Mouse (Mus musculus) embryo, embryonic 10 days (tissue): ENCODE data around the gene Rnf185.
A peak's percentile ranks its signal among the peaks of the same experiment; 100 is the strongest.

Experiments used
- DNase-seq: peaks from one replicate; pipeline ENCODE4 v3.0.0-alpha.2; 2015; ENCODE audit warnings: low spot score

The Rnf185 gene

DNA sequence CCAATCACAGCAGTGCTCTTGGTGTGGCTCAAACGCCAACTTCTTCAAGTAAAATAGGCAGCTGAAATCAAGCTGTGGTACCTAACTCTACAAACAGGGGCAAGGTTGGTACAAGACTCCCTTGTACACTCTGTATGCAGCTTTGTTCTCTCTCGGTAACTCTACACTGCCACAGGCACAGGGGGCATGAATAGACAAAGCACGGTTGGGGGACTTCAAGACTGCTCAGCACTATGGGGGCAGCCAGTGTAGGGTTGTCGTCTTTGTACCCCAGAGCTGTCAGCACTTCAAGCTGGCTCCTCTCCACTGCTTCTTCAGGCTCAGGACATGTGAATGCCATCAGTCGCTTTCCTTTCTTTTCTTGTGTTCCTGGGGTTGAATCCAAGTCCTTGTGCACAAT is 57.6 kb downstream of the Rnf185 start:
- no peak for DNase-seq

DNA sequence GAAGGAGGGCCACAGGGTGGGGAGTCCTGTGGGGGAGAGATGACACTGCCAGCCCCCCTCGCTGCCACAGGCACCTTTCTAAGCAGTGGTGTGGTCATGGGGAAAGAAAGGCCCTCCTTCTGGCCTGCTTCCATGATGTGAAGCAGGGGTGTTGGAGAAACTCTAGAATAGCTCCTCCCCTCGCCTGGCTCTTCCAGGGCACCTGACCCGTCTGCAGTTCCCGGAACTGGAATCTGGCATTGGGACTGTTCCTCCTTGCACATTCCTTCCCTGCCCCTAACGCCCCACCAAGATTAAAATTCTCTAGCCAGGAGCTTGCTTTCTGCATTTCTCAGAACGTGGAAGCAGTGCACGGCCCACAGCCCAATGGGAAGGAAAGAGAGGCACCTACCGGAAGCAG is 59.6 kb downstream of the Rnf185 start:
- no peak for DNase-seq

DNA sequence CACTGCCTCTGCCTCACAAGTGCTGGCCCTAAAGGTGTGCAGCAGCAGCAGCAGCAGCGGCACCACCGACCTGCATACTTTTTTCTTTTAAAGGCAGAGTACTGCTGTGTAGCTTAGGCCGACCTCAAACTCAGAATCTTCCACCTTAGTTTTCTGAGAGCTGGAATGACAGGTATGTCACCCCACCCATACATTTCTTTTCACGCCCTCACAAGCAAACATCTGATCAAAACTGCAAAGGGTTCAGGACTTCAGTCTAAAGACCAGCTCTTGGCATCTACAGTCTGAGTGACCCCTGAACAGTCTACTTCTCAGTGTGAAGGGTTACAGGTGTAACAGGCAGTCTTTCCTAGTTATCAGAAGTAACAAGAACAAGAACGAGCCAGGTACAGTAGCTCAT is 61.4 kb downstream of the Rnf185 start:
- no peak for DNase-seq

DNA sequence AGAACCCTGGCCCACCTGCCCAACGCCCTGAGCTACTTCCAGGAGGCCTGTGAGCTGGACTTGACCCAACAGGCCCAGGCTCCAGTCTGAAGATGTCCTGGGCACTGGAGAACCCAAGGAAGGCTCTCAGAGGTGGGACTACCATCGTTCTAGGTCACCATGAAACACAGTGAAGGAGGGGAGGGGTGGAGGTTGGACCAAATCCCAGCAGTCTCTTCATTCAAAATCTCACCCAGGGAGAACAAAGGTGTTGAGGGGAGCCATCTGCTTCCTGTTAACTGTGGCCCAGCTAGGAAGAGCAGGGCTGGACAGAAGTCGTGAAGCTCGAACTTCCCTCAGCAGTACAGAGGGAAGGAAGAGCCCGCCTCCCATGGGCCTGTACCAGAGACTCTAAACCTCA is 62.2 kb downstream of the Rnf185 start:
- DNase-seq: no peak

GRCm38 (mm10) chr11:3387482-3388196 is 64.5 kb downstream of the Rnf185 start:
- no peak for DNase-seq

DNA sequence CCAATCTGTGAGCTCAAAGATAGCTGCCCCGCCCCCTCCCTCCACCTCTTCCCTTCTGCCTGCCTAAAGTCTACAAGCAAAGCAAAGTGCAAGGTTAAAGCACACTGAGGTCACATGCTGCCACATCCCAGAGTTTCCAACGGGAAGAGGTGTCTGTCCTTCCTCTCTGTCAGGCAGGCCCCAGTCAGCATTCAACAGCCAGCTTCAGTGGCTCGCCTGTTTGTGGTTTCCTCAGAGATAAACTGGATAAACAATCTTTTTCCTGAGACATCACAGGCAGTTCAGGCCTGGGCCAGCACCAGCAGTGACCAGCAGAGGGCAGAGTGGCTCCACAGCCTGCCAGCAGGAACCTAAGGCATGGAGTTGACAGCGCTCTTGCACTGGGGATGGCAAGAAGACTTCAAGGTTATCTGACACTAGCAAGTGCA is 65.2 kb downstream of the Rnf185 start:
- peak; percentile 89 for DNase-seq

- DNase-seq: no peak
Observed at GRCm38 (mm10) chr11:3382602-3383594, 69.3 kb downstream of the Rnf185 start.

- DNase-seq: no peak
Observed at GRCm38 (mm10) chr11:3381148-3381814, 70.9 kb downstream of the Rnf185 start.

DNA sequence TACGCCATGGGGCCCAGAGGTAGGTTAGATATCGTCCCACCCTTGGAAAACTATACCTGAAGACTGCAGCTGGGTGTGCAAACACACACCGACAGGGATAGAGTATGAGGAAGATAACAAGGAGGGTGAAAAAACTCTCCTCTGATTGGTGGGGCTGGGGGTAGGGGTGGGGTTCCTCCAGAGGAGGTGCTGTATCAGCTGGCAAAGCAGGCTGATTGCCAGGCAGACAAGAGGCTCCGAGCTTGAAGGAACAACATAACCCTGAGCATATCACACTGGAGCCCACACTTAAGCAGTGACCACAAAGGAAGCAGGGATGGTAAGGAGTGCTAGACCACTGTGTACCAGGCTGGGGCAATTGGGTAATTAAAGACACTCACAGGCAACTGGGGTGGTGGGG is 72.7 kb downstream of the Rnf185 start:
- DNase-seq: no peak

GRCm38 (mm10) chr11:3374741-3375140 is 77.4 kb downstream of the Rnf185 start:
- DNase-seq: peak; percentile 35

GRCm38 (mm10) chr11:3374293-3374645 is 77.9 kb downstream of the Rnf185 start:
- peak; percentile 55 for DNase-seq

- DNase-seq: peak; percentile 23
Observed at GRCm38 (mm10) chr11:3373591-3374292, 78.4 kb downstream of the Rnf185 start.

- peak; percentile 21 for DNase-seq
Observed at GRCm38 (mm10) chr11:3371599-3372295, 80.4 kb downstream of the Rnf185 start.

GRCm38 (mm10) chr11:3370928-3371598 is 81.1 kb downstream of the Rnf185 start:
- peak; percentile 95 for DNase-seq

DNA sequence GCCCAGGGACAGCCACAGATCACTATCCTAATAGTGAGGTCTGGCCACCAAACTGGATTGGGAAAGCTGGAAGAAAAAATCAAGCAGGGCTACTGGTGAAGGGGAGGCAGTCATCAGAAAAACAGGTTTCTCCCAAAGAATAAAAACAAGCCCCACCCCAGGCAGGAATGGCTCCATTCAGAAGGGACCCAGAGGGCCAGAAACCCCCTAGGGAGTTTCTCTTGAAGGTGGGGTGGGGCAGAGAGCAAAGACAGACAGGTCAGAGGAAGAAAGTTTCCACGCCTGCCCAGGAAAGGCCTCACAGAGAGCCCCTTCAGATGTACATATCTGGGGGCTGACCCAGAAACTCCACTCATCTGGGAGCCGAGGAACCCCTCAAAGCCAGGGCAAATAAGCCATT is 82.0 kb downstream of the Rnf185 start:
- no peak for DNase-seq

DNA sequence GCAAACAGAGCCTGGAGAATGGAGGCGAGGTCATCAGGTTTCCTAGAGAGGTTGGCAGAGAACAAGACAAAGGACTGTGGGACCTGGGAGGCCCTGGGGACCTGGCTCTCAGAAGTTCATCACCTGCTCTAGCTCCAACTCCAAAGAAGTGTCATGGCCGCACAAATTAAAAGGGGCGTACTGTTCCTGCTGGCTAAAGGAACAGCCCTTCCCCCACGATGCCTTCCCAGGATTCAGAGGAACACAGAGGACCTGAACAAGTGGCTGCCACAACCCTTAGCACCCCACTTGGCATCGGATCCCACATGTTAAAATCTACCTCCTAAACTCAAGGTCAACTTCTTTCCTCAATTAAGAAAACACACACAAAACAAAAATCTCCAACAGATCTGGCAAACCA is 82.7 kb downstream of the Rnf185 start:
- DNase-seq: no peak

DNA sequence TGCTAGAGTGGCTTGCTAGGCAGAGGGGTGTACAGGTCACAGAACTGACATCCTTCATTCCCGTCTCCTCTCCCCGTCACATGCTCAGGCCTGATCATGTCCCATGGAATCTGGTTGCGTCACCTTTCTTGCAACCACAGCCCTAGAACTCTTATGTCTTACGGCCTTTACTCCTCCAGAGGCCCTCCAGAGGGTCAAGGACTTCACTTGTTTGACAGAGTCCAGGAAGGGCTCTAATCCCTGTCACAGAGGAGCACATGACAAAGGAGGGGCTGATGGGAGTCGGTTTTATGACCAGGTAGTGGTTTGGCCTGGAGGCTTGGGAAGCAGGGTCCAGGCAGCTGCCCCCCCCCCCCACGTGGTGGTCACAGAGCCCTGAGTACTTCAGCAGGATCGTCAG is 83.2 kb downstream of the Rnf185 start:
- DNase-seq: peak; percentile 11

- DNase-seq: no peak
Observed at GRCm38 (mm10) chr11:3366411-3366810, 85.8 kb downstream of the Rnf185 start.
